Mouse (Mus musculus): ENCODE results near the gene Rhox4a2. TPM values are rescaled to one million over a fixed set of nuclear protein-coding genes. Genes with fewer than 3 reads are reported as not detected.

Rhox4a2 gene
- polyA plus RNA-seq (2021; fragmentation: Nextera tagmentation), result not detected in 2 replicates
- long read RNA-seq, experiment 1, result 0 reads
- long read RNA-seq, experiment 2, result 0 reads

DNA sequence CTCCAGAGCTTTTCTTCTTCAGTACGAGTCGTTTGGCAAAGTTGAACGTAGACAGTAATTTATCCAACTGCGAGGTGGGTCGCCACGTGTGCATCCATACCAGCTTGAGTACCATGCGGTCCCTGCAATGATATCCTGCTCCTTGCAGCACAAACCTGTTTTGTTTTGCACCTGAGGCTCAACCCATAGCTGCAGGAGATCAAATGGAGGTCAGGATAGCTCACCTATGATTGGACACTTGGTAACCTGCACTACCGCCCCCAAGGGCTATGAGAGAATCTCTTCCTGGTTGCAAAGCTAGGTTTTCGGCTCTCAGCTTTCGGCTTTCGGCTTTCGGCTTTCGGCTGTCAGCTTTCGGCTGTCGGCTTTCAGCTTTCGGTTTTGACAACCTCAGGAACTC lies at the start of gene Rhox4a2:
Gene Rhox4a2, plus strand, starts transcription at position 301 of the 400 bp plus-strand sequence.

DNA sequence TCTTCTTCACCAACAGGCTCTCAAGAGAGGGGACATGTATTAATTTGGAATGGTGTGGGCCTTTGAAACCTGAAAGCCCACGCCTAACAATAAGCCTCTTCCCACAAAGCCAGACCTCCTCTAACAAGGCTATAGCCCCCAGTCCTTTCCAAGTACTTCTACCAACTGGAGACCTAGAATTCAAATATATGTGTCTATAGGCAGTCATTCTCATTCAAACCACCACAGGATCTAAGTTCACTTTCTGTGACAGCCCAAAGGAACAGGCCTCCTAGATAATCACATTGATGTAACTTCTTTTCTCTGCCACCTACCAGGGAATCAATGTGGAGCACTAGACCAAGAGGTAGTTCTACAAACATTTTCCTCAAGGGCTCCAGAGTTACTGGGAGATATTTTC lies 10.9 kb upstream of the Rhox4a2 start, which contains the start of gene Rhox3a2:
Gene Rhox3a2, plus strand, starts transcription at position 301 of the 400 bp plus-strand sequence.

DNA sequence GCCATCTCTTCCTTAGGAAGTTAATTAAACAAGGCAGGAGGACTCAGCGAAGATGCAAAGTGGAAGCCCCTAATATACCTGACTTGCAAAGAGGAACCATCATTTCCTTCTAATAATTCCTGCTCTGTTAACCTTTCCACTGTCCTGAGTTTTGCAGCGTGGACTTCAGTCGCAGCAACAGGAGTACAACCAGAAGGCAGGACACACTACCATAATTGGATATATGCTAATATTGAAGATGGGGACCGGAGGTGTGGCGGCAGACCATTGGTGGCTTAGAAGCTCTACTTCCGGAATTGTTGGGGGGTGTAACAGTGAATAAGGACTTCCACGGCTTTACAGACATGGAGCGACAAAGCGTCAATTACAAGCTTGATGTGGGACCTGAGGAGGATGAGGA lies 21.1 kb downstream of the Rhox4a2 start, which contains the start of gene Rhox2b:
Gene Rhox2b, plus strand, starts transcription at position 301 of the 400 bp plus-strand sequence.

DNA sequence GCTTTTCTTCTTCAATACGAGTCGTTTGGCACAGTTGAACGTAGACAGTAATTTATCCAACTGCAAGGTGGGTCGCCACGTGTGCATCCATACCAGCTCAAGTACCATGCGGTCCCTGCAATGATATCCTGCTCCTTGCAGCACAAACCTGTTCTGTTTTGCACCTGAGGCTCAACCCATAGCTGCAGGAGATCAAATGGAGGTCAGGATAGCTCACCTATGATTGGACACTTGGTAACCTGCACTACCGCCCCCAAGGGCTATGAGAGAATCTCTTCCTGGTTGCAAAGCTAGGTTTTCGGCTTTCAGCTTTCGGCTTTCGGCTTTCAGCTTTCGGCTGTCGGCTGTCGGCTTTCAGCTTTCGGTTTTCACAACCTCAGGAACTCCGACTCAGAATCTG lies 41.5 kb downstream of the Rhox4a2 start, which contains the start of gene Rhox4b:
Gene Rhox4b, plus strand, starts transcription at position 301 of the 400 bp plus-strand sequence.

Other genes starting within 250 kb of the Rhox4a2 start
- gene Akap14, start 222.0 kb upstream of the Rhox4a2 start, polyA plus RNA-seq (2021; fragmentation: Nextera tagmentation), result 0.08 TPM in 1 of 2 replicates, not detected in the other
- gene Ndufa1, start 199.7 kb upstream of the Rhox4a2 start, polyA plus RNA-seq (2021; fragmentation: Nextera tagmentation), result 1,185 and 1,422 TPM in 2 replicates
- 12.6 and 16.1 TPM in 2 replicates for gene Rnf113a1, start 199.6 kb upstream of the Rhox4a2 start, polyA plus RNA-seq (2021; fragmentation: Nextera tagmentation)
- gene Gm9, start 179.8 kb upstream of the Rhox4a2 start, polyA plus RNA-seq (2021; fragmentation: Nextera tagmentation), result not detected in 2 replicates
- gene Rhox1, start 168.6 kb upstream of the Rhox4a2 start, polyA plus RNA-seq (2021; fragmentation: Nextera tagmentation), result not detected in 2 replicates
- not detected in 2 replicates for gene Rhox2a, start 145.9 kb upstream of the Rhox4a2 start, polyA plus RNA-seq (2021; fragmentation: Nextera tagmentation)
- not detected in 2 replicates for gene Rhox3a, start 140.9 kb upstream of the Rhox4a2 start, polyA plus RNA-seq (2021; fragmentation: Nextera tagmentation)
- gene Rhox4a, start 125.5 kb upstream of the Rhox4a2 start, polyA plus RNA-seq (2021; fragmentation: Nextera tagmentation), result not detected in 2 replicates
- gene Rhox3a2, start 10.8 kb upstream of the Rhox4a2 start, polyA plus RNA-seq (2021; fragmentation: Nextera tagmentation), result not detected in 2 replicates
- gene Rhox2b, start 21.2 kb downstream of the Rhox4a2 start, polyA plus RNA-seq (2021; fragmentation: Nextera tagmentation), result not detected in 2 replicates
- not detected in 2 replicates for gene Rhox4b, start 41.6 kb downstream of the Rhox4a2 start, polyA plus RNA-seq (2021; fragmentation: Nextera tagmentation)
- not detected in 2 replicates for gene Rhox2c, start 62.8 kb downstream of the Rhox4a2 start, polyA plus RNA-seq (2021; fragmentation: Nextera tagmentation)
- not detected in 2 replicates for gene Rhox3c, start 67.7 kb downstream of the Rhox4a2 start, polyA plus RNA-seq (2021; fragmentation: Nextera tagmentation)
- not detected in 2 replicates for gene Rhox4c, start 89.5 kb downstream of the Rhox4a2 start, polyA plus RNA-seq (2021; fragmentation: Nextera tagmentation)
- not detected in 2 replicates for gene Rhox2d, start 102.6 kb downstream of the Rhox4a2 start, polyA plus RNA-seq (2021; fragmentation: Nextera tagmentation)
- not detected in 2 replicates for gene Rhox4d, start 123.5 kb downstream of the Rhox4a2 start, polyA plus RNA-seq (2021; fragmentation: Nextera tagmentation)
- gene Rhox2e, start 139.6 kb downstream of the Rhox4a2 start, polyA plus RNA-seq (2021; fragmentation: Nextera tagmentation), result not detected in 2 replicates
- not detected in 2 replicates for gene Rhox3e, start 151.2 kb downstream of the Rhox4a2 start, polyA plus RNA-seq (2021; fragmentation: Nextera tagmentation)
- gene Rhox4e, start 166.6 kb downstream of the Rhox4a2 start, polyA plus RNA-seq (2021; fragmentation: Nextera tagmentation), result not detected in 2 replicates
- gene Rhox2f, start 180.6 kb downstream of the Rhox4a2 start, polyA plus RNA-seq (2021; fragmentation: Nextera tagmentation), result not detected in 2 replicates
- not detected in 2 replicates for gene Rhox3f, start 190.1 kb downstream of the Rhox4a2 start, polyA plus RNA-seq (2021; fragmentation: Nextera tagmentation)
- not detected in 2 replicates for gene Rhox4f, start 216.9 kb downstream of the Rhox4a2 start, polyA plus RNA-seq (2021; fragmentation: Nextera tagmentation)
- gene Rhox3g, start 237.8 kb downstream of the Rhox4a2 start, polyA plus RNA-seq (2021; fragmentation: Nextera tagmentation), result not detected in 2 replicates